Mouse (Mus musculus): ENCODE measurements around the gene Fbxo28.

DNA sequence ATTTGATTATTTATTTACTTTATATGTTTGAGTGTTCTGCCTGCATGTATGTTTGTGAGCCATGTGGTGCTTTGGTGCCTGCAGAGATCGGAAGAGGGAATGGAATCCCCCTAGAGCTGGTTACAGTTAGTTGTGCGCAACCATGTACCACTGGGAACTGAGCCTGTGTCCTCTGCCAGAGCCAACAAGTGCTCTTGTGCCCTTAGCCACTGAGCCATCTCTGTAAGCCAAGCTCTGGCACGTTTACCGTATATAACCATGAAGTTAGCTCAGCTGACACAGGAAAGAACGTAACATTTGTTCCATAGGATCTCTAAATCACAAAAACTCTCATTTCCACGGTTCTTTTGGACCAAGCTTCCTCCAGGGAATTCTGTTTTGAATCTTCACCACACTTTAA, 61.4 kb downstream of the Fbxo28 start:
- TF ChIP-seq CTCF (IDR thresholded peaks at IDR 0.05; ENCODE audit: borderline replicate concordance, extremely low read depth, insufficient read depth, insufficient read length) = no peak
- no peak for TF ChIP-seq POLR2A (IDR thresholded peaks at IDR 0.05; ENCODE audit: borderline replicate concordance, extremely low read depth, insufficient read depth, insufficient read length, poor library complexity, severe bottlenecking)

Data from brain, embryonic 14.5 days (tissue).